Mouse (Mus musculus) embryo, embryonic 11.5 days (tissue): ENCODE measurements around the gene Gpr160.
"Not testable (repeated sequence)": the region's sequence is repeated elsewhere in the genome, so short reads cannot be mapped to it uniquely, and the experiment has no call there.

Experiments
- DNase-seq: peaks from one replicate; pipeline ENCODE4 v3.0.0-alpha.2; 2012; ENCODE audit warnings: low read depth, low spot score

Gene Gpr160

GRCm38 (mm10) chr3:30855604-30856458 is at the start of gene Gpr160:
Gpr160 (plus strand) TSS chr3:30855950.
- peak; percentile 13 for DNase-seq

GRCm38 (mm10) chr3:30812881-30813280 is 42.9 kb upstream of the Gpr160 start:
- DNase-seq = no peak

GRCm38 (mm10) chr3:30818630-30819125 is 37.1 kb upstream of the Gpr160 start:
- DNase-seq = no peak

GRCm38 (mm10) chr3:30822163-30822562 is 33.6 kb upstream of the Gpr160 start:
- DNase-seq = no peak

- no peak for DNase-seq
Observed at GRCm38 (mm10) chr3:30826069-30826468, 29.7 kb upstream of the Gpr160 start.

- no peak for DNase-seq
Observed at GRCm38 (mm10) chr3:30831848-30832606, 23.7 kb upstream of the Gpr160 start.

GRCm38 (mm10) chr3:30833254-30833653 is 22.5 kb upstream of the Gpr160 start:
- DNase-seq = no peak

GRCm38 (mm10) chr3:30845755-30846154 is 10.0 kb upstream of the Gpr160 start:
- no peak for DNase-seq

GRCm38 (mm10) chr3:30847413-30847812 is 8.3 kb upstream of the Gpr160 start:
- no peak for DNase-seq

- DNase-seq = no peak
Observed at GRCm38 (mm10) chr3:30851422-30851821, 4.3 kb upstream of the Gpr160 start.

GRCm38 (mm10) chr3:30853596-30853995 is 2.2 kb upstream of the Gpr160 start:
- DNase-seq = no peak

- DNase-seq = not testable (repeated sequence)
Observed at GRCm38 (mm10) chr3:30859599-30859998, 3.8 kb downstream of the Gpr160 start.

- DNase-seq = no peak
Observed at GRCm38 (mm10) chr3:30860705-30861104, 5.0 kb downstream of the Gpr160 start.

- DNase-seq = no peak
Observed at GRCm38 (mm10) chr3:30863712-30864435, 8.1 kb downstream of the Gpr160 start.

- DNase-seq = no peak
Observed at GRCm38 (mm10) chr3:30864640-30865039, 8.9 kb downstream of the Gpr160 start.

- no peak for DNase-seq
Observed at GRCm38 (mm10) chr3:30868176-30868575, 12.4 kb downstream of the Gpr160 start.

- DNase-seq = no peak
Observed at GRCm38 (mm10) chr3:30868625-30869024, 12.9 kb downstream of the Gpr160 start.

GRCm38 (mm10) chr3:30869995-30870394 is 14.2 kb downstream of the Gpr160 start:
- DNase-seq = no peak

GRCm38 (mm10) chr3:30876709-30877108 is 21.0 kb downstream of the Gpr160 start:
- no peak for DNase-seq

GRCm38 (mm10) chr3:30887449-30887848 is 31.7 kb downstream of the Gpr160 start:
- DNase-seq = no peak

- DNase-seq = no peak
Observed at GRCm38 (mm10) chr3:30889014-30889413, 33.3 kb downstream of the Gpr160 start.

- no peak for DNase-seq
Observed at GRCm38 (mm10) chr3:30896721-30897120, 41.0 kb downstream of the Gpr160 start.
